Mouse (Mus musculus) kidney, adult 10 weeks (tissue): Measurements from ENCODE around the gene Gzmf. TPM values are rescaled to one million over a fixed set of nuclear protein-coding genes. Genes with fewer than 3 reads are reported as not detected.

Experiments used
- polyA plus RNA-seq: library from polyadenylated mRNA; stranded (reverse); fragments of 350-450 nt; fragmentation: Illumina TruSeq; extraction: RNeasy Lipid Tissue Mini Kit (QIAGEN cat#74804); gene quantifications from one replicate; pipeline ENCODE4 v1.2.3, GENCODE M21; 2014; ENCODE audit warnings: low read depth, low replicate concordance

The Gzmf gene
- polyA plus RNA-seq, result not detected

GRCm38 (mm10) chr14:56211317-56211716, at the start of gene Gzmf:
Gene Gzmf (minus strand): TSS chr14:56211417.

DNA sequence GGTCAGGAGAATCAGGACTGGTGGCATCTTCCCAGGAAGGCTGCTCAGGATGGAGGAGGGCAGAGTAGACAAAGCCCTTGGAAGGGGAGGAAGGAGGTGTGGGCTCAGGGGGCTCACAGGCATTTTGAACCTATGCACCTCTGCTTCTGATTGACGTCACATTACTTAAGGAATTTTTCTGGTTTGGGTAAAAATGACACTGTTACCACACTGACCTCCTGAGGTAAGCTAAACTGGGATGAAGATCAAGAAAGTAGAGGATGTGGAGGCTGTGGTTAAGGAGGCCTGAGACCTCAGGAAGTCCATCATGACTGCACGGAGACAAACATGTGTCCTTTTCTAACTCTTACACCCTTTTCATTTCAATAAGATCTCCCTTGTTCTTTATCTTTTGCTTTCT, 23.3 kb upstream of the Gzmf start, which contains the start of gene Gzmc:
Gene Gzmc, minus strand, starts transcription at position 101 of the 400 bp plus-strand sequence.

GRCm38 (mm10) chr14:56174499-56174898, 36.7 kb downstream of the Gzmf start, which contains the start of gene Gzmn:
Gene Gzmn (minus strand): TSS chr14:56174599.

DNA sequence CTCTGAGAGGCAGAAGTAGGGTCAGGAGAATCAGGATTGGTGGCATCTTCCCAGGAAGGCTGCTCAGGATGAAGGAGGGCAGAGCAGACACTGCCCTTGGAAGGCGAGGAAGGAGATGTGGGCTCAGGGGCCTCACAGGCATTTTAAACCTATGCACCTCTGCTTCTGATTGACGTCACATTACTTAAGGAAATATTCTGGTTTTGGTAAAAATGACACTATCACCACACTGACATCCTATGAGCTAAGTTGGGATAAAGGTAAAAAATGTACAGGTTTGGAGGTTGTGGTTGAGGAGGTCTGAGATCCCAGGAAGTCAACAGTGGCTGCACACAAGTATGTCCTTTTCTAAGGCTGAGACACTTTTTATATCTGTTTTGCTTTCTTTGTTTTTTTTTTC, 51.7 kb downstream of the Gzmf start, which contains the start of gene Gzmg:
Gene Gzmg, minus strand, starts transcription at position 101 of the 400 bp plus-strand sequence.

Other genes with a start within 250 kb of the Gzmf start
- gene Mcpt1, start 193.4 kb downstream of the Gzmf start, polyA plus RNA-seq, result not detected
- not detected for gene Mcpt9, start 180.9 kb downstream of the Gzmf start, polyA plus RNA-seq
- not detected for gene Mcpt2, start 169.4 kb downstream of the Gzmf start, polyA plus RNA-seq
- not detected for gene Mcpt4, start 149.1 kb downstream of the Gzmf start, polyA plus RNA-seq
- not detected for gene Mcpt8, start 126.1 kb downstream of the Gzmf start, polyA plus RNA-seq
- gene Ctsg, start 108.8 kb downstream of the Gzmf start, polyA plus RNA-seq, result not detected
- not detected for gene Gzme, start 90.8 kb downstream of the Gzmf start, polyA plus RNA-seq
- not detected for gene Gzmd, start 78.8 kb downstream of the Gzmf start, polyA plus RNA-seq
- not detected for gene Gzmg, start 51.8 kb downstream of the Gzmf start, polyA plus RNA-seq
- gene Gzmn, start 36.8 kb downstream of the Gzmf start, polyA plus RNA-seq, result not detected
- gene Gzmc, start 23.2 kb upstream of the Gzmf start, polyA plus RNA-seq, result not detected
- gene Gzmb, start 50.8 kb upstream of the Gzmf start, polyA plus RNA-seq, result not detected
- 0.12 TPM for gene Atp12a, start 153.7 kb upstream of the Gzmf start, polyA plus RNA-seq
- gene Rnf17, start 191.2 kb upstream of the Gzmf start, polyA plus RNA-seq, result 0.32 TPM